Mouse (Mus musculus) WW6 (cell line): ENCODE results near the gene Polr3c.
"Not testable (repeated sequence)": the region's sequence is repeated elsewhere in the genome, so short reads cannot be mapped to it uniquely, and the experiment has no call there.

Experiments used
- DNase-seq: peaks from one replicate; pipeline ENCODE4 v3.0.0-alpha.2; 2013; ENCODE audit warnings: low read depth, low spot score

The Polr3c gene

DNA sequence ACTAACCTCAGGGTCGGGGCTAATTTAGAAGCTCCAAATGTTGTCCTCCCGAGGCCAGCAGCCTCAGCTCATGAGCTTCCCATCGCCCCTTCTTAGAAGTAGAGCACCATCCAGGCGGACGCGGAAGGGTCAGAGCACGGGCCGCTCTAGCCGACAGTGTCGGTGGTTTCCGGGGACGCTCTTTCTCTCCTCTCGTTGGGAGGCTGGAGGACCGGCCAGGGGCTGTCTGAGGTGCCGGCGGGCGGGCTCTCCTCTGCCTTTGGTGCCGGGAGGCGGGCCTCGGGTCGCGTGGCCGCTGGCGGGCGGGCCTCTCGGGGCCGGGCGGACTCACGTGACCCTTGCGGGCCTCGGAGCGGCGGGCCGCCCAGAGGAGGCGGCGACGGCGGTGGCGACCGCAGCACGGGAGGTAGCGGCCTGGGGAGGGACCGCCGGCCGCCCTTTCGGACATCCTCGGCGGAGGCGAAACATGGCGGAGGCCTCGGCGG, at the start of gene Polr3c, which contains the start of gene Rnf115:
Polr3c (minus strand) TSS at position 286 of the 485 bp plus-strand sequence.
Rnf115 (plus strand) TSS at position 322 of the 485 bp plus-strand sequence.
- peak; percentile 71 for DNase-seq

GRCm38 (mm10) chr3:96777120-96777519, 49.7 kb upstream of the Polr3c start:
- DNase-seq, result no peak

DNA sequence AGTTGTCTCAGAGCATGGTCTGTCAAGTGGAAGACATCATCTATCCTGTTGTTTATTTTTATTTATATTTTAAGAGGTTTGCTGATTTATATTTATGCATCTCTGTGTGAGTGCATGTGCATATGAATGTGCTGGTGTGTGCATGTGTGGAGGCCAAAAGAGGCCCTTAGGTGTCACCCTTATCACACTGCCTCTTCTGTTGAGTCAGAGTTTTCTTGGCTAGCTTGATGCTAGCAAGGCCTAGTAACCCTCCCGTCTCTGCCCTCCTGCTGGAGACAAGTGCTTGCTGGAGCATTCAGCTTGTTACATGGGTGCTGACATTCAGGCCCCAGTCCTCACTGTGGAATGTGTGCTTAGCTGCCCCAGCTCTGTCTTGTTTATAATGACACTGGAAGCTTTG, 45.5 kb upstream of the Polr3c start:
- no peak for DNase-seq

DNA sequence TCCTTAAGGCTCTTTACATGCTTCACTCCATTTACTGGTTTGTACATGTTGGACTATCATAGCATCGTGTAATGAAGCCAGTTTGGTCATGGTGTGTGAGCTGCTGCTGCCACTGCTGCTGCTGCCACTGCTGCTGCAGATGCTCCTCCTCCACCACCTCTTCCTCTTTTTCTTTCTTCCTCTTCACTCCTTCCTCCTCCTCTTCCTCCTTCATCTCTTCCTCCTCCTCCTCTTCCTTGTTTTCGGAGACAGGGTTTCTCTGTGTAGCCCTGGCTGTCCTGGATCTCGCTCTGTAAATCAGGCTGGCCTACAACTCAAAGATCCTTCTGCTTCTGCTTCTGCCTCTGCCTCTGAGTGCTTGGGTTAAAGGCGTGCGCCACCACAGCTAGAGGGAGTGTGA, 42.5 kb upstream of the Polr3c start:
- no peak for DNase-seq

- DNase-seq, result no peak
Measured at GRCm38 (mm10) chr3:96764528-96764927, 37.1 kb upstream of the Polr3c start.

DNA sequence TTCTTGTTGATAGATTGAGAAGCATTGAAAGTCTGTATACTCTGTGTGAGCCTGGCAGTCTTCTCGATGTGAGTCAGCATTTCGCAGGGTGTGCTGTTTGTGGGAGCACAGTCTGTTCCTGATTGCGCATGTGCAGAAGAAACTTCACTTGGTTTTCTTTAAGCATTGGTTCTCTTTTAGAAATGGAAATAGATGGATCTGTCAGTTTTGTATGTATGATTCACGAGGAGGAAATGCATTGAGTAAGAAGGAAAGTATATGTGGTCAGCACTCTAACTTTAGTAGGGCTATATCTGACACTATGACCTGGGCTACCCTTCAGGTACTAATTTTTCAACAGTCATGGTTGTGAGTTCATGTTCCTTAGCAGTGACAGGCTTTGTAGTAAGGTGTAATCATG, 32.3 kb upstream of the Polr3c start:
- no peak for DNase-seq

- DNase-seq, result no peak
Measured at GRCm38 (mm10) chr3:96757691-96758090, 30.3 kb upstream of the Polr3c start.

- no peak for DNase-seq
Measured at GRCm38 (mm10) chr3:96755935-96756334, 28.5 kb upstream of the Polr3c start.

DNA sequence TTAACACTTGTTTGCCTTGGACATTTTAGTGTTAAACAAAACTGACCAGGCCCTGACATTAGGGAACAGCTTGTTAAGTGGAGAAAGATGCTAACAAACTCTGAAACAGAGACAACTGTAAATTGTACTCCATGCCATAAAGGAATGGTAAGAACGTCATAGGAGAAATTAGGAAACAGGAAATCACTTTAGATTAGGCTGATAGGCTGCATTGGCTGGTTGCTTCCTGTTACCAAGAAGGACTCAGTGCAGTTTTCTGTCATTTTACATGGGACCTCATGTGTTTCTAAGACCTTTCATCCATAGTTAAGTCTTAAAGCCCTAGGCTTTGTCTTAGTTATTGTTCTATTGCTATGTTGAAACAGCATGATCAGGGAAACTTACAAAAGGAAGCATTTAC, 19.4 kb upstream of the Polr3c start:
- DNase-seq, result no peak

GRCm38 (mm10) chr3:96744348-96744747, 16.9 kb upstream of the Polr3c start:
- no peak for DNase-seq

DNA sequence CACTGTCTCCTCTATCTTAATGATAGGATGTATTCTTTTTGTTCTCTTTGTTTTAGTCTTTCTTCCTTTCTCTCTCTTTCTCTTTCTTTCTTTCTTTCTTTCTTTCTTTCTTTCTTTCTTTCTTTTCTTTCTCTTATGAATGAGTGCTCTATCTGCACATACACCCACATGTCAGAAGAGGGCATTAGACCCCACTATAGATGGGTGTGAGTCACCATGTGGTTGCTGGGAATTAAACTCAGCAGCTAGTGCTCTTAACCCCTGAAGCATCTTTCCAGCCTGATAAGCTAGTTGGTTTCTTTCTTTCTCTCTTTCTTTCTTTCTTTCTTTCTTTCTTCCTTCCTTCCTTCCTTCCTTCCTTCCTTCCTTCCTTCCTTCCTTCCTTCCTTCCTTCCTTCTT, 12.9 kb upstream of the Polr3c start:
- not testable (repeated sequence) for DNase-seq

- DNase-seq, result no peak
Measured at GRCm38 (mm10) chr3:96737995-96738394, 10.6 kb upstream of the Polr3c start.

GRCm38 (mm10) chr3:96737013-96737740, 9.7 kb upstream of the Polr3c start:
- DNase-seq, result no peak

DNA sequence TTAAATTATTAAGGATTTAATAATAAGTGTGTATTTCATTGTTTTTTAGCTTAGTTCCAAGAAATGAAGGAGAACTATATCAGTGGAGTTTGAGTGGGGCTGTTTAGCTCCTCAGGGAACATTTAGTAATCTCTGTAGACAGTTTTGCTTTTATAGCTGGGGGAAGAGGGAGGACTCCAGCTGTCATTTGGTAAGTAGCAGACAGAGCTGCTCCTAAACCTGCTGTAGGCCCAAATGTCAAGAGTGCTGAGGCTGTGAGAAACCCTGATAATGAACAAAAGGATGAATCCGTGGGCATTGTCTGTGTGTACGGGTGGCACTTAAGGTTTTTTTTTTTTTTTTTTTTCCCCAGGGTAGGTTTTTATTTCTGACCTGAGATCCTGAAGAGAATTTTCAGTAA, 7.8 kb upstream of the Polr3c start:
- DNase-seq, result no peak

- DNase-seq, result no peak
Measured at GRCm38 (mm10) chr3:96733984-96734383, 6.6 kb upstream of the Polr3c start.

GRCm38 (mm10) chr3:96730785-96731184, 3.4 kb upstream of the Polr3c start:
- no peak for DNase-seq

DNA sequence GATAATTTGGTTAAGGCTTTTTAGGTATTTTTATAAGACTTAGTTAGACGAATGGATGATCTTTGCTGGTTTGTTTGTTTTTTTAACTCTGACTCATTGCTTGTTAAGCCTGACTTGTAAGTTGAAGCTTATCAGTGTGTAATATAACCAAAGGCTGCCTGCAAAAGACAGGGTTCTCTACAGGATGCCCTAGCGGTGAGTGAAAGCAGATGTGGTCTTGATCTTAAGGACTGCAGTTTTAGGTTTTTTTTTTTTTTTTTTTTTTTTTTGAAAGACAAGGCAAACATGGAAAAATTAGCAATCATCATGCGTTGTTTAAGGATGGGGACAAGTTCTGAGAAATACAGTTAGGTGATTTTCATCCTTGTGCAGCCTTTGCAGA, 2.0 kb upstream of the Polr3c start:
- DNase-seq, result no peak

DNA sequence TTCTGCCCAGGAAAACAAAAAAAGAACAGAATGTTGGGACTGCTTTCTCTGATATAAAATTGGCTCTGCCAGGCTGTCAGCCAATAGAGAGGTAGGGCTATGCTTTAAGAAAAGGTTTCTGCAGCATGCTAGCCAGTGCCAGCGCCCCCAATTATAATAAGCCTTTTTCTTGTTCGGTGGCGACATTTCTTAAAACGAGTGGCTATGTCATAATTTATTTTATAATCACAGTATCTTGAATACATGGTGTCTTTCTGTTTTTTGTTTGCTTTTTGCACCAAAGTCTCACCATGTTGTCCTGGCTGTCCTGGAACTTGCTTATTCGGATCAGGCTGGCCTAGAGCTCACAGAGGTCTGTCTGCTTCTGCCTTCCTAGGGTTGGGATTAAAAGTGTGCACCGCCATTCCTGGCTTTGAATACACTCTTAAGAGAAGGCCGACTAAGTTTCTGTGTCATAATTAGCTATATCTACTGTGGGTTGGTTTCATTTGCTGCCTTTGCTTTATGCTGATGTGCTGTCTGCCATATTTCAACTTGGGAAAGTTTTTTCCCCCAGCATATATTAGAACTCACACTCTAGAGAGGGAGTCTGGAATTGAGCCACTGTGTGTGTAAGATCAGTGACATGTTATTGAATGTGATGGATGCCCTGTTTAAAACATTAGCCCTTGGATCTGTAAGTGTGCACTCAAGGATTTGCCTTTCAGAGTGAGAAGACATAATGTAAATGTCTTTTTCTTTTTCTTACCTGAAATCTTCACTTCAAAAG, 1.4 kb upstream of the Polr3c start:
- DNase-seq, result no peak

DNA sequence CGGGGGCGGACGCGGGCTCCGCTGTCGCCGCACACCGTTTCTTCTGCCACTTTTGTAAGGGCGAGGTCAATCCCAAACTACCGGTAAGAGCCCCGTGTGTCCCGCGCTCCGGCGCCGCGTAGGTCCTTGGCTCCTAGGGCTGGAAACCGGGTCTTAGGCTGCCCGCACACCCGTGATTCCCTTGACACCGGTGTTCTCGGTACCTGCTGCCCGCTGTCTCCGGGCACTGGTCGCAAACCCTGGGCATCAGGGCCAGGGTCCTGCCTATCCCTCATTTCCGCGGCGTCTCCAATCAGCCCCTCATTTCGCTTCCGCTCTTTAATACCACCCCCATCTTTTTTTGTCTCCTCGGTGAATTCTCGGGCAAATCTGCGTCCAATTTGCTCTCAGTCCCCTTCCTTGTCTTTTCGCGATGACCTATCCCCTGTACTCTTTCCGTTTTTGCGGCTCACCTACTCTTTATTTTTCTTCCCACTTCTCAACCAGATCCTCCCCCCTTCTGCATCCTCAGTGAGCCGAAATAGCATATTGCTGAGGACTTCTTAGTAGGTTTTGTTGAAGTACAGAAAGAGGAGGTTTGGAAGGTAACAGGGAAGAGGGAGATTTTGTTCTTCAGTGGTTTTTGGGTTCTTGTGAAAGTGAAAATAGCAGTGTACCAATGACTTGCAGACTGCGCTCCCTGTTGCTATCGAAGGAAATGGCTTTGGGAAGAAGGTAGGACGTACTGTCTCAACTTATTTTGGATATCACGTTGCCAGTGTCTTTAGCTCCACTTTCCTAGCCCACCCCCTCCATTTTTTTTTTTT, 603 bp upstream of the Polr3c start:
- DNase-seq, result no peak

- no peak for DNase-seq
Measured at GRCm38 (mm10) chr3:96719173-96719572, 8.3 kb downstream of the Polr3c start.

DNA sequence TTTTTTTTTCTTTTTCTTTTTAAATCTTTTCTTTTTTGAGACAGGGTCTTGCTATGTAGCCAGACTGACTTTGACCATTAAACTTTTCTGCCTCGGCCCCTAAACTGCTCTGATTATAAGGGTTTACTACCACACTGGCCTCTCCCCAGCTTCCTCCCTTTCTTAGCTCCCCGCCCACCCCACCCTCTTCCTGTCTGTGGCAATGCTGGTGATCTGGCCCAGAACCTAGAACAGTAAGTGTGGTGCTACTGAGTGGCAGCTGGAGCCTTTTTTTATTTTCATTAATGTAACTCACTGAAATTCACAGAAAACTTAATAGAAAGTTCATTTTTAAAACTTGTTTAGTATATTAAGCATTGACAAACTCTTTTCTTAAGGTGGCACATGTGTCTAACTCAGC, 11.6 kb downstream of the Polr3c start:
- DNase-seq, result no peak

DNA sequence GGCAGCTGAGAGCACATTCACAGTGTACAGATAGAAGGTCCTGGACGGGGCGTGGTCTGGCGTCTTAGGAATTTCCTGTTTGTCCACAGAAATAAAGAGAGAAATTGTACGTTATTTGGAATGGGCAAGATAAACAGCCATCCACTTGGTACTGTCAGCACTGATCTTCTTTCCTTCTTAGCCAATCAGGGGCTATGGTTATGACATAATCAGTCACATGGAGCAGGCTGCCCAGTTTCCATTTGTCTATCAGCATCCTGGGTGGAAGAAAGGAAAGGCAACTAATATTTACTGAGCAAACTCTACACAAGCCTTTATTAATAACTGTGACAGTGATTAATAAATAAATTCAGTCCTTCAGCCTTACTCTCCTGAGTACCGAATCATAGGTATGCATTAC, 13.1 kb downstream of the Polr3c start:
- no peak for DNase-seq
